Mouse (Mus musculus) stomach, postnatal 0 days (tissue): ENCODE results near the gene Pigs.

Source experiments
- CTCF ChIP-seq: IDR thresholded peaks from 2 replicates; pipeline ENCODE4 v1.5.1; 2016; ENCODE audit warnings: antibody characterized with exemption, low read depth, mild to moderate bottlenecking, moderate library complexity
- EP300 ChIP-seq: optimal IDR thresholded peaks from 2 replicates; pipeline ENCODE3; 2016; ENCODE audit warnings: antibody characterized with exemption

GRCm38 (mm10) chr11:78386508-78387043 is 58.4 kb downstream of the Pigs start, which contains the start of gene Foxn1:
- no peak for TF ChIP-seq CTCF
- TF ChIP-seq EP300, result no peak
